Mouse (Mus musculus): Measurements from ENCODE around the gene Alox5ap. TPM values are rescaled to one million over a fixed set of nuclear protein-coding genes. Genes with fewer than 3 reads are reported as not detected.

The Alox5ap gene
- polyA plus RNA-seq, 1 experiment from 2014 or later = 5.6 TPM

Other genes with a start within 250 kb of the Alox5ap start
- gene Uspl1, start 80.4 kb upstream of the Alox5ap start, polyA plus RNA-seq (2014; fragmentation: Nextera tagmentation; extraction: Ambion mirVana) = 73.7 and 79.9 TPM in 2 replicates
- gene Hmgb1, start 80.3 kb upstream of the Alox5ap start, polyA plus RNA-seq (2014; fragmentation: Nextera tagmentation; extraction: Ambion mirVana) = 1,633 and 1,649 TPM in 2 replicates
- gene Medag, start 147.0 kb downstream of the Alox5ap start, polyA plus RNA-seq (2014; fragmentation: Nextera tagmentation; extraction: Ambion mirVana) = 0.25 and 0.80 TPM in 2 replicates
- gene Tex26, start 174.9 kb downstream of the Alox5ap start, polyA plus RNA-seq (2014; fragmentation: Nextera tagmentation; extraction: Ambion mirVana) = 0.85 and 1.4 TPM in 2 replicates